Mouse (Mus musculus) midbrain, embryonic 16.5 days (tissue): Measurements from ENCODE around the gene Ifit3b. TPM values are rescaled to one million over a fixed set of nuclear protein-coding genes. Genes with fewer than 3 reads are reported as not detected.
"Not testable (repeated sequence)": the region's sequence is repeated elsewhere in the genome, so short reads cannot be mapped to it uniquely, and the experiment has no call there.

Source experiments
- ATAC-seq: fragments of 200-750 bp; cut with Nextera tagmentation; 2 replicates; pipeline ENCODE4 v1.8.0; 2017; ENCODE audit warnings: moderate TSS enrichment
- H3K27ac ChIP-seq: fragments of 300-500 bp; sonication (generic); 2 replicates; pipeline ENCODE4 v1.5.1; 2014; ENCODE audit warnings: mild to moderate bottlenecking, low read length, mixed read lengths
- H3K27me3 ChIP-seq: fragments of 300-500 bp; sonication (generic); 2 replicates; pipeline ENCODE4 v1.6.1; 2014; ENCODE audit warnings: low read depth, low read length, mixed read lengths; ENCODE audit not compliant: control insufficient read depth, insufficient read depth
- H3K36me3 ChIP-seq: fragments of 300-500 bp; sonication (generic); 2 replicates; pipeline ENCODE4 v1.6.1; 2014; ENCODE audit warnings: mild to moderate bottlenecking, low read length, moderate library complexity, mixed read lengths; ENCODE audit not compliant: control insufficient read depth, insufficient read depth
- H3K4me1 ChIP-seq: fragments of 300-500 bp; sonication (generic); 2 replicates; pipeline ENCODE4 v1.6.1; 2014; ENCODE audit warnings: mild to moderate bottlenecking, low read length, mixed read lengths; ENCODE audit not compliant: control insufficient read depth, insufficient read depth
- H3K4me2 ChIP-seq: fragments of 300-500 bp; sonication (generic); 2 replicates; pipeline ENCODE4 v1.6.1; 2014; ENCODE audit warnings: mild to moderate bottlenecking, low read length, mixed read lengths
- H3K4me3 ChIP-seq: fragments of 300-500 bp; sonication (generic); 2 replicates; pipeline ENCODE4 v1.5.1; 2014; ENCODE audit warnings: low read depth, mild to moderate bottlenecking, low read length, moderate library complexity, mixed read lengths
- H3K9ac ChIP-seq: fragments of 300-500 bp; sonication (generic); 2 replicates; pipeline ENCODE4 v1.6.1; 2014; ENCODE audit warnings: low read depth, low read length, mixed read lengths
- H3K9me3 ChIP-seq: fragments of 300-500 bp; sonication (generic); replicated peaks from 2 replicates; pipeline ENCODE4 v1.6.1; 2014; ENCODE audit warnings: mild to moderate bottlenecking, low read length, mixed read lengths; ENCODE audit not compliant: control insufficient read depth, poor library complexity, severe bottlenecking
- WGBS: fragments of 180-500 bp; shearing (Covaris S2); extraction: QIAGEN DNeasy Blood & Tissue Kit; methylation state at CpG from one replicate; pipeline ENCODE4 v1.1.7; 2014; 5-methylcytosine and 5-hydroxymethylcytosine counted together
- polyA plus RNA-seq: library from polyadenylated mRNA; unstranded; fragments of >200 nt; fragmentation: Nextera tagmentation; extraction: Ambion mirVana; gene quantifications from 2 replicates; pipeline ENCODE4 v1.2.1, GENCODE M21; 2015

The Ifit3b gene
- polyA plus RNA-seq = 0.14 and 0.20 TPM in 2 replicates

DNA sequence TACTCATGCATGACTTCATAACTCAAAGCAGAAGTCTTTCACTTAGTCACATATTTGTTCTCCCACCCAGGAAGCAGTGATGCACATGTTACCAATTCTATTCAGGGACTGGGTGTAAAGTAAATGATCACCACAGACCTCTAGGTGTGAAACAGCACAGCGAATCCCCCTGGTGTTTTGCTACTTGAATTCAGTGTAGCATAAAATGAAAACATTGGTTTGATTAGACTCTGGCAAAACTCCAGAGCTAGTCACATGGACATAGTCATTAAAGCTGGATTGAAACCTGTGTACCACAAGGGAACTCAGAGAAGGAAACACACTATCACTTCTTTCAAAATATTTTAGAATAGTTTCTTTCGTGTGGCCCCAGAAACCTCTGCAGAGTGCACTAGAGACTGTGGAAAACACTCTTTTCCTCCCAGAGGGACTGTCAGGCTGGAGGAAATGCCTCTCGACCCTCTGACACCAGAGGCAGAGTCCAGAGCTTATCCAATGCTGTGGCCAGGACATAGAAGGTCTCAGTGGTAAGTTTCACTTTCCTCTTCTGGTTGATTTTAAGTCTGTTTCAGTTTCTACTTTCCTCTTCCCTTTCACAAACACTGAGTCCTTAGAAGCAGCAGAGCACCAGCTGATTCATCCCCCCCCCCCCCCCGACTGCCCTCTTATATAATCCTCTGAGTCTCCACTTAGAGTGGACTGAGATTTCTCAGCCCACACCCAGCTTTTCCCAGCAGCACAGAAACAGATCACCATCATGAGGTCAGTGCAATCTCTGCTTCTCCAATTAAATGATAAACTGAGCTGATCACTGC lies at the start of gene Ifit3b:
TSS of gene Ifit3b (plus strand) at position 734 of the 815 bp plus-strand sequence.
- not testable (repeated sequence) for H3K4me3 ChIP-seq, H3K9ac ChIP-seq, H3K36me3 ChIP-seq, H3K27ac ChIP-seq, H3K27me3 ChIP-seq, H3K4me2 ChIP-seq, H3K9me3 ChIP-seq, H3K4me1 ChIP-seq
- WGBS = 56% methylated on average over 4 of the region's 4 CpGs
- peak; percentile 42; the same call in 1 of the 2 replicates for ATAC-seq

DNA sequence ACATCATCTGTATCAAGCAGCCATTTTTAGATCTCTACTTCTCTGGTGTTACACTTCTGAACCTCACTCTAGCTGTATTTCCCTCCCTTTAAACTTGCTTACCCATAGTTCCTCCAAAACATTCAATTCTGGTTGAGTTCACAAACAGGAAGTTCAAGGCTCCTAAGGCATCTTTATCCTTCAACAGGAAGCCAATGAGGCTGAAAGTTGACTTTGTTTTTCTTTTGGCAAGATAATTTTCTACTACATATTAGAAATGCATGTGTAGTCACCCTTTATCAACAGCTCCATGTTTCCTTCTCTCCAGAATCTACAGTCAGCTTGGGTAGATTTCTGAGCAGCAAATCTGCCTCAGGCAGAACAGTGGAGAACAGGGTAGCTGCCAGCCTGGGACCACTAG lies 45.2 kb upstream of the Ifit3b start:
- no peaks in the 10 kb centered on the region for H3K9me3 ChIP-seq
- no peak overlapping the region for H3K4me2 ChIP-seq
- no peak overlapping the region for H3K4me3 ChIP-seq
- H3K27me3 ChIP-seq = no peaks in the 10 kb centered on the region
- no peaks in the 10 kb centered on the region for H3K36me3 ChIP-seq
- H3K9ac ChIP-seq = no peak overlapping the region
- H3K27ac ChIP-seq = no peak overlapping the region
- H3K4me1 ChIP-seq = no peaks in the 10 kb centered on the region
- ATAC-seq = no peak

DNA sequence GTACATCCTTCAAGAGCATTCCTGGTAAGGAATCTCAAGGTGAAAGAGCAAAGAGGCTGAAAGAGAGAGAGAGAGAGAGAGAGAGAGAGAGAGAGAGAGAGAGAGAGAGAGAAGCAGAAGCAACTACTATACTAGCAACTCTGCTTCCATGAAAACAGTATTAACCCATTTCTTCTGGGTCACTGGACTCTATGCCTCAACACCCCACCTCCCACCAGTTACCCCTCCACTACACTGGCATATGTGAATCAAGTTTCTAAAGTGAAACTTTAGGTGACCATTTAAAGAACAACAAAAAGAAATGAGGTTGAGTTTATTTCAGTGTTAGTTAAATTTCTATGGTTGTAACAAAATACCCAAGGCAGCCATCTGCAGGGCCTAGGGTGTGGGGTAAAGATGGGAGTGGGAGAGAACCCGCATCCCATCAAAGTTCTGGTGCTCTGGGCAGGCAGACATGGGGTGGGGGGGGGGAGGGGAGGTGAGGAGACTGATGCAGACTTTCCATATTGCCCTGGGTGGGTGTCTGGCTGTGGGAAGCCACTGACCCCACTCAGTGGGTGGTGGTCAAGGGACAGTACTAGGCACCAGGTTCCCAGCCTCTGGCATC lies 41.5 kb upstream of the Ifit3b start:
- H3K9ac ChIP-seq = no peak overlapping the region
- no peak for ATAC-seq
- no peak overlapping the region for H3K27ac ChIP-seq
- H3K4me3 ChIP-seq = no peak overlapping the region
- H3K4me2 ChIP-seq = no peak overlapping the region
- no peaks in the 10 kb centered on the region for H3K4me1 ChIP-seq
- H3K9me3 ChIP-seq = no peaks in the 10 kb centered on the region
- no peaks in the 10 kb centered on the region for H3K36me3 ChIP-seq
- H3K27me3 ChIP-seq = no peaks in the 10 kb centered on the region
- 78% methylated on average over 1 of the region's 1 CpGs for WGBS

DNA sequence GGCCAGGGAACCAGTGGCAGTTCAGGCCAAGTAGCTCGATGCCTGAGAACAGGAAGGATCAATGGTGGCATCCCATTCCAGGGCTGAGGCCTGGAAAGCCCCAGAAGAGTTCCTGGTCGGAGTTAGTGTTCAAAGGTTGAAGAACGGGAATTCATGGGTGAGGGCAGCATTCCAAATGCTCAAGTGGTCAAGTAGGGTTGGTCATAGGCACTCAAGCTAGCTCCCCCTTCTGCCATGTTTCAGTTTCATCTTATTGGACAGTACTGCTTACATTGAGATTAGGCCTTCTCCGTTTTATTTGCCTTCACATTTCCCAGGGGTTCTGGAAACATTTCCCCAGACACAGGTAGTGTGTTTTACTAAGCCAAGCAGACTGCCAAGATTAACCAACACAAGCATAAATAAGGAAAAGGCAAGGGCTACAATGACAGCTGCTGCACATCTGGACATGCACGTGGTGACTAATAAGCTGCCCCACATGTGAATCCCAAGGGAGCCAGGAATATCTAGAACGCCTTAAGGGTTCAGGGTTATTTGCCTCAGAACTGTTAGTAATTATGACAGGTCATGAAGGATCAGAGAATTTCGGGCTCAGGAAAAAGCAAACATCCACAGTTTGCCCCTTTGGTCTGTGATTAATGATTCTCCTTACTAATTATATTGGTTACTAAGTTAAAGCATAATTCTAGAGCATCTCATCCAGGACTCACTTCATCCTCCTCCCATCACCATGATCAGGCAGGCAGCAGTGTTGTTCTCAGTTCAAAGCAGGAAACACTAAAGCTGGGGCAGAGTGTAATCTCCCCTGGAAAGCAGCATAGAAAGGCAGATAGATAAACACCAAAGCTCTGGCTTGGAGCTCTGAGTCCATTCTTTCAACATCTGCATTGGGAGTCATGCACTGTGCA lies 38.5 kb upstream of the Ifit3b start:
- Histone ChIP-seq H3K9ac (no peak overlapping the region), H3K4me1 (no peaks in the 10 kb centered on the region), H3K27ac (no peak overlapping the region), H3K4me2 (no peak overlapping the region), H3K9me3 (no peaks in the 10 kb centered on the region), H3K27me3 (no peaks in the 10 kb centered on the region), H3K4me3 (no peak overlapping the region), H3K36me3 (peaks cover 3% of the 10 kb centered on the region; the same call in 1 of the 2 replicates)
- 75% methylated on average over 7 of the region's 7 CpGs for WGBS
- no peak for ATAC-seq

DNA sequence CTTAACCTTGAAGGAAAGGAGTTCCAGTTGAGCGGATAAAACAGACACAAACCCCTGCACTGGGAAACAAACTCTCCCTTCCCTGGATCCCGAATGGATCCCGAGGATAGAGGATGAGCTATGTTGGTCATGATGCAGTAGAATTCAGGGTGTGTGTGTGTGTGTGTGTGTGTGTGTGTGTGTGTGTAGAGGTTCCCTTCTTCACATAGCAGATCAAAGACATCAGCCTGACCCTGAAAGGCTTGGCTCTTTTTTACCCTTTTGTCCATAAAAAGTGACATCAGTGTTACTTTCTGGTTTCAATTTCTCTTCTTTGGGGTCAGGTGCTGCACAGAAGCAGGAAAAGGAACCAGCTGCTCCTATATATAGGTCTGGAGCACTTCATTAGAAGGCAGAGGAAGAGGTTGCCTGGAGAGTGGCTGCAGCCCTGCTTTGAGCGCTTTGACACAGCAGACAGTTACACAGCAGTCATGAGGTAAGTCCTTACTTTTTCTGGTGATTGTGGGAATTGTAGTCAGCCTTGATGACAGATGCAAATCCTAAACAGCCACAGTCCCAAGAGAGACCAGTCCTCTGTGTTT lies 37.8 kb upstream of the Ifit3b start:
- Histone ChIP-seq H3K4me3 (no peak overlapping the region), H3K27me3 (no peaks in the 10 kb centered on the region), H3K4me1 (no peaks in the 10 kb centered on the region), H3K36me3 (peaks cover 3% of the 10 kb centered on the region; the same call in 1 of the 2 replicates), H3K9me3 (no peaks in the 10 kb centered on the region), H3K9ac (no peak overlapping the region), H3K27ac (no peak overlapping the region), H3K4me2 (no peak overlapping the region)
- 72% methylated on average over 4 of the region's 4 CpGs for WGBS
- no peak for ATAC-seq

DNA sequence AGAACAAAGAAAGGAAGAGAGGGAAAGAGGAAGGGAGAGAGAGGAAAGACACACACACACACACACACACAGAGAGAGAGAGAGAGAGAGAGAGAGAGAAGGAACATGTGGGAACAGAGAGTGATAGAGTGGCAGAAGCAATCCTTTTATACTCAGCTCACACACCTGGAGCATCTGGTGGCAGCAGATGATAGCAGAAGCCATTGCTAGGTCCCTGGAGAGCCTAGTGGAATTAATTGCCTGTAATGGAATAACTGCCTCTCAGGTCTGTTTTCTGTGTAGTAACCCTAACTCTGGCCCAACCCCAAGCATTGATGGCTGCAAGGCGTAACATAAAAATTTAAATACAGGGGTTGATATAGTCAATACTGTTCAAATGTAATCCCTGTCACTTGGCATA lies 36.7 kb upstream of the Ifit3b start:
- no peaks in the 10 kb centered on the region for H3K9me3 ChIP-seq
- WGBS = 88% methylated on average over 1 of the region's 1 CpGs
- H3K27ac ChIP-seq = no peak overlapping the region
- no peaks in the 10 kb centered on the region for H3K4me1 ChIP-seq
- ATAC-seq = peak; percentile 54
- no peak overlapping the region for H3K9ac ChIP-seq
- H3K4me2 ChIP-seq = no peak overlapping the region
- H3K4me3 ChIP-seq = no peak overlapping the region
- H3K36me3 ChIP-seq = peaks cover 3% of the 10 kb centered on the region; the same call in 1 of the 2 replicates
- no peaks in the 10 kb centered on the region for H3K27me3 ChIP-seq

DNA sequence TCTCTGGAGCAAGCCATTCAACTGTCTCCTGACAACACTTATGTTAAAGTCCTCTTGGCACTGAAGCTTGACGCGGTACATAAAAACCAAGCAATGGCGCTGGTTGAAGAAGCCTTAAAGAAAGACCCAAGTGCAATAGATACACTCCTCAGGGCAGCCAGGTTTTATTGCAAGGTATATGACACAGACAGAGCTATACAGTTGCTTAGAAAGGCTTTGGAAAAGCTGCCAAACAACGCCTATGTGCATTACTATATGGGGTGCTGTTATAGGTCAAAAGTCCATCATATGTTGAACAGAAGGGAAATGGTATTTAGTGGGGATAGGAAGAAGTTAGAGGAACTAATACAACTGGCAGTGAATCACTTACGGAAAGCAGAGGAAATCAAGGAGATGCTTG lies 34.1 kb upstream of the Ifit3b start:
- peaks cover 3% of the 10 kb centered on the region; the same call in 1 of the 2 replicates for H3K36me3 ChIP-seq
- H3K4me2 ChIP-seq = no peak overlapping the region
- 97% methylated on average over 5 of the region's 5 CpGs for WGBS
- no peak overlapping the region for H3K9ac ChIP-seq
- H3K4me3 ChIP-seq = no peak overlapping the region
- no peaks in the 10 kb centered on the region for H3K27me3 ChIP-seq
- no peaks in the 10 kb centered on the region for H3K4me1 ChIP-seq
- ATAC-seq = no peak
- H3K9me3 ChIP-seq = no peaks in the 10 kb centered on the region
- no peak overlapping the region for H3K27ac ChIP-seq

DNA sequence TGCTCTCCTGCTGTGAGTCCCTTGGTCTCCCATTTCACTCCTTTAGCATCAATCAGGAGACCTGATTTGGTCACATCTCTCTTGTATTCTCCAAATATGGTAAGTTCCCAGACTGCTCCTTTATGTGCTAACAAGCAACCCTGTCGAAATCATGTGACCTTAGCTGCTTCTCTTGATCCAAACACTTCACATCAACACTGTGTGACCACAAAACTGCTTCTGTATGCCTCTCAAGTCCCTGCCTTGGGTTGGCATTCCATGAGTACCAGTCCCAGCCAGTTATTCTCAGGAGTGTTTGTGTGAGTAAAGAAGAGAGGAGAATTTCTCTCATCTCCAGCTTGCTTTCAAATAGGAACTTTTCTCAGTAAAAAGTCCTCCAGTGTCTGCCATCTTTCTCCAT lies 30.6 kb upstream of the Ifit3b start:
- no peak for ATAC-seq
- H3K9ac ChIP-seq = no peak overlapping the region
- H3K4me1 ChIP-seq = no peaks in the 10 kb centered on the region
- H3K36me3 ChIP-seq = peaks cover 3% of the 10 kb centered on the region; the same call in 1 of the 2 replicates
- no peaks in the 10 kb centered on the region for H3K9me3 ChIP-seq
- WGBS = 65% methylated on average over 1 of the region's 1 CpGs
- H3K27me3 ChIP-seq = no peaks in the 10 kb centered on the region
- no peak overlapping the region for H3K4me3 ChIP-seq
- H3K27ac ChIP-seq = no peak overlapping the region
- H3K4me2 ChIP-seq = no peak overlapping the region
